Mouse (Mus musculus): ENCODE data around the gene Tmem178b. TPM values are rescaled to one million over a fixed set of nuclear protein-coding genes. Genes with fewer than 3 reads are reported as not detected.

Gene Tmem178b
- total RNA-seq, 4 experiments from 2014 or later, result 199 to 227 (median 211) TPM

DNA sequence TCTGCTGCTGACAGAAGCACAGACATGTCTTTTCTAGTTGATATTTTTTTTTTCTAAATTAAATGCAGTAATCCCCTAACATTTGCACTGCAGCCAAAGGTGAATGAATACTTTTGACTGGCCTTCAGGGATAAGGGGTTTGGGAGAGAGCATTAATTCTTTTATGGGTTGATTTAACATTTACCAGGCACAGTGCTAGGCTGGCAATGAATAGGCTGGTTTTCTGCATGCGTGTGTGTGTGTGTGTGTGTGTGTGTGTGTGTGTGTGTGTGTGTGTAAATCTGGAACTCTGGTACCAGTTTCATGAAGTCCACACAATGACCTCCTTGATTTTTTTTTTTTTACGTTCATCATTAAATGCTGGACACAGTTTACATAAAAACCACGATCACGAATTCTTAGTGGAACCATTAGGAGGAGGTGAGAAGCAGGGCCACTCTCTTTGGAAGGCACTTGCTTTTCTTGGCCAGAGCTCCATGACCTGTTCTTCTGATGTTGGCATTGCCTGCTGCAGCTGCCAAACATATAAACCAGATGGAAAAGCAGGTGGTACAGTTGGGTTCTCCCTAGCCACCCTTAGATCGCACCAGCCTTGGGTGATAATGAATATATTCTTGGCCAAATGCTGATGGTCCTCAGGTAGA lies 203.7 kb downstream of the Tmem178b start:
- DNase-seq (ENCODE audit: low spot score in 2 of 2), result no peak

- no peak for DNase-seq (ENCODE audit: low spot score in 2 of 2)
These were observed 205.3 kb downstream of the Tmem178b start for GRCm38 (mm10) chr6:40078353-40078752.

- no peak for DNase-seq (ENCODE audit: low spot score in 2 of 2)
These were observed 210.7 kb downstream of the Tmem178b start for GRCm38 (mm10) chr6:40083726-40084125.

DNA sequence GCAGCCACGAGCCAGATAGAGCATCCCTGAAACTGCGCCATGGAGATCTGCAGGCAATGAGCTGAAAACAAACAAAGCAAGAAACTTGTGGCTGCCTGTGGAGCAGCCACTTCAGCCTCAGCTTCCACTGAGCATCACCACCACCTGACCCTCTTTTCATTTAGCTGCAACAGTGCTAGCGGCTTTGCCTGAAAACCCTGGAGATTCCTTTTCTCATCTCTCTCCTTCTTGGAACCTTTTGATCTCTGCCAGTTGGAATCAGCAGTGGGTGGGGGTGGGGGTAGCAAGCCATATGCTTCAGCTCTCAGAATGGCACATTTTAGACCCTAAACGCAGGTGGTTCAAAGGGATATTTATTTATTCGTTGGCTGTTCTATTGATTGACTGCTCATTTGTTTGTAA lies 218.2 kb downstream of the Tmem178b start:
- DNase-seq (ENCODE audit: low spot score in 2 of 2), result no peak

DNA sequence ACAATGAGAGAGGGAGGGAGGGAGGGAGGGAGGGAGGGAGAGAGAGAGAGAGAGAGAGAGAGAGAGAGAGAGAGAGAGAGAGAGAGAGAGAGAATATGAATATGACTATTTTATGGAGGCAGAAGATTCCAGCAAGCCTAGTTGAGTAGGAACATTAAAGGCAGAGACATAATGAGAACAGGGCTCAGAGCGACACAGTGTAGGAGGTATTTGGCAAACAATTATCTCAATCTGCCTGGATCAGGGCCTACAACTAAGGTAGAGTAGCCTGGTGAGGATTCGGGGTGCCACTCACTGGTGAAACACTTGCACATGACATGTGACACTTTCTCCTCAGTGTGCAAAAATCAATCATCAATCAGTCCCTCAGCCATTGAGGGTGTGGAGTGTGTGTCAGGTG lies 225.4 kb downstream of the Tmem178b start:
- no peak for DNase-seq (ENCODE audit: low spot score in 2 of 2)

DNA sequence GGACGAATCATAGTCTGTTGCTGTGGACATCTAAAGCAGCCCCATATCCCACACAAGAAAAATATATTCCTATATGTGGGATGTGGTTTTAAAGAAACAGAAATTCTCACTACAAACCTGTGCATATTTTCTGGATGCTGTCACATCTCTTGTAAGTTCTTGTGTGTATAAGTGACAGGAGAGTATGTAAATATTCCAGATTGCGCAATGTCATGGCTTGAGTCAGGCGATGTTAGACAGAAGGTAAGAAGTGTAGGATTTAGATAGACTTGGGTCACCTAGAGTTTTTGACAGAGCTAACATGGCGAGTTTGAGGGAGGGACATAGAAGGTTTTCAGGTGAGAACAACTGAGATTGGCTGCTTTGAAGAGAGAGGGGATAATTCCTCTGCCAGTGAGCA lies 228.7 kb downstream of the Tmem178b start:
- no peak for DNase-seq (ENCODE audit: low spot score in 2 of 2)

GRCm38 (mm10) chr6:40102863-40103262 lies 229.8 kb downstream of the Tmem178b start:
- no peak for DNase-seq (ENCODE audit: low spot score in 2 of 2)

GRCm38 (mm10) chr6:40110029-40110428 lies 237.0 kb downstream of the Tmem178b start:
- DNase-seq (ENCODE audit: low spot score in 2 of 2), result no peak

- DNase-seq (ENCODE audit: low spot score in 2 of 2), result no peak
These were observed 237.7 kb downstream of the Tmem178b start for GRCm38 (mm10) chr6:40110729-40111128.

GRCm38 (mm10) chr6:40112488-40112887 lies 239.4 kb downstream of the Tmem178b start:
- peak in 1 of 2 experiments; percentile 69 for DNase-seq (ENCODE audit: low spot score in 2 of 2)

DNA sequence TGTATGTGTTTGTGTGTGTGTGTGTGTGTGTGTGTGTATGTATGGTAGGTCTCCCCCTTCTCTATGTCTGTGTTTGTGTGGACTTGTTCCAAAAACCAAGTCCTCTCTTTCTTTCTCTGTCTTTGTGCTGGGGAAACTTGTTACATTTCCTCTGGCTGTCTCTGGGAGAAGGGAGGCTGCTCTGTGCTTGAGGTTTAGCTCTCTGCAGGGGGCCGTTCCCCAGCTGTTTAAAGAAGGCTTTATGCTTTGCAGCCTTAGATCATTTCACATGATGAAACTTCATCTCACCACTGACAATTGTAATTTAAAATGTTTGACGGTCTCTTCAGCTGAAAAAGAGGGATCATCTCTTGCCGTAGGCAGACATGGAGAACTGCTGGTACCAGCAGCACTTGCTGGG lies 243.2 kb downstream of the Tmem178b start:
- no peak for DNase-seq (ENCODE audit: low spot score in 2 of 2)

DNA sequence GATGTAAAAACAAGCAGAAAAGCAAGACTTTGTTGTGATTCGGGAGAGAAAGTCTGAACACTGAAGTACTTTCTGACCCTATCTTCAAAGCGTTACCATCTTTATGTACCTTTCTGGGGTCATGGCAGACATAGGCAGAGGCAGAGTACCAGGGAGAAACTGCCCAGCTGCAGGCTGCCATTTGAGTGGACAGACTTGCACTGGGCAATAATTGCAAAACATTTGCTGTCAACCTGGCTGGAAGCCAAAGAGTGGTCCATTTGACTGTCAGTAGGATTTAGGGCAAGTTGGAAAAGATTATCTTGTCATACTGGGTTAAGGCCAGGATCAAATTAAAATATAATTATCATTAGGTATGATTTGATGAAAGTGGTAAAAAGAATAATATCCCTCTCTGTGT lies 247.1 kb downstream of the Tmem178b start:
- DNase-seq (ENCODE audit: low spot score in 2 of 2), result no peak

DNA sequence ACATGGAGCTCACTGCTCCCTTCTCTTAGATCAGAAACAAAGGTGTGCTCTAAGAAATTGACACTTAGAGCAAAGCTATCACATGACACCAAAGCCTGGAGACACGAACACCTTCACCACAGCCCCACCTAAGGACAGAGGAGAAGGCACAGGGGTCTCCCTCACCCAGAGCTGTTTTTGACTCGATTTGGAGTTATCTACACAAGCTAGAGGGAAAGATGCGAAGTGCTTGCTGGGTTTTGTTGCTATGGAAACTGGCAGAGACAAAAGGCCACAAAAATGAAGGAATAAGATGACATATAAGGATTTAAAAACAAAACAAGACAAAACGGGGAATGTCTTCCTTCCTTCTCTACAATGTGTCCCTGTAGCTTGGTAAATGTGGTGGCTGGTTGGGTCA lies 248.4 kb downstream of the Tmem178b start:
- DNase-seq (ENCODE audit: low spot score in 2 of 2), result no peak

DNA sequence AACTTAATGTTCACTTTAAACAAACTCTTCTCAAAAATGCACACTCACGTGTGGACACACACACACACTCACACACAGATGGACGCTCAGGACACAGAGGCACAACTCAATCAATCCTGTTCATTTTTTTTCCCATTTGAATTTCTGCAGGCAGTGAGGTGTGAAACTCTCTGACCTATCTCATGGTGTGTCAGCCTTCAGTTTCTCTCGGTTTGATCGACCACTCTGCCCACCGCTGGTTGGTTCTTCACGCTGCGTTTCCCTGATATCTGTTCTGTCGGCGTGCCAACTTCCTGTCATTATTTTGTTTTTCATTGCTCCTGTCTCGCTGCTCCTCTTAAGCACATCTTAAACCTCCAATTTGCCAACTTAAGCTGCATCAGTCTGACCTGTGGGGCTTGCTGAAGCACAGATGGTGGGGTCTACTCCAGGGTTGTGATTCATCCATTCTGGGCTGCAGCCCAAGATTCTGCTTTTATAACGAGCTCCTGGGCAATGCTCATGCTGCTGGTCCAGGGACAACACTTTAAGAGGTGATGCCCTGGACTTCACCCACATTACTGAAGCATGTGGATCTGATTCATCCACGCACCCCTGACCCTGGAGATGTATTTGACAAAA lies 250.1 kb downstream of the Tmem178b start:
- DNase-seq (ENCODE audit: low spot score in 2 of 2), result peak in 1 of 2 experiments; percentile 47

DNA sequence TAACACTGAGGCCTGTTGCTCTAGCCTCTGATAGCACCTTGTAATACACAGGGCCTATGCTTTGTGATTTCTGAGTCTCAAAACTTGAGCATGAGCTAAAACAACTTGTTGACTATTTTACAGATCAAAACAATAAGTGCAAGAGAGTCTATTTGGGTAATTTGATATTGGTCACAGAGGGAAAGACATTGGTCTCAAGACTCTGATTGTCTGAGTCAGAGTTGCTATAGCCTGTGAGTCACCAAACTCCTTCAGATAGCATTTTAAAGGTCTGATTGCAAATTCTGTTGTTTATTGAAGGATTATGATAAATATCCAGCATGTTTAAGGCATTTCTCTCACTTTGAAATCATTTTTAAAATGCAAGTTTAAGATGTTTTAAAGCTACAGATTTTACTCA lies 250.9 kb downstream of the Tmem178b start:
- no peak for DNase-seq (ENCODE audit: low spot score in 2 of 2)

GRCm38 (mm10) chr6:40128716-40129115 lies 255.6 kb downstream of the Tmem178b start:
- no peak for DNase-seq (ENCODE audit: low spot score in 2 of 2)

DNA sequence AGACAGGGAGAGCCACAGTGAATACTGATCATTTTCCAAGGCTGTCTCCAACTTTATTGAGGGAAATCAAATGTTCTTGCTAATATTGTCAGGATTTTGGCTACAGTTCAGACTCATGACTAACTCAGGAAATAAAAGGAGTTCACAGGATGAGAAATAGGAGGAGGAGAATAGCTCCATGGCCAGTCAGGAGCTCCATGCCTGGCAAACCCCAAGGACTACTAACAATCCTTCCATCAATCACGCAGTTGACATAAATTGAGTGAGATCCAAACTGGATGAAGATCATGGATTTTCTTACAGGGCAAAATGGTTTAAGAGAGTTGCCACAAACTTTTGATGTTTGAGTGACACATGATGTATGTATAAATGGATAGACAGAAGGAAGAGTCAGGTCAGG lies 258.9 kb downstream of the Tmem178b start:
- DNase-seq (ENCODE audit: low spot score in 2 of 2), result no peak

DNA sequence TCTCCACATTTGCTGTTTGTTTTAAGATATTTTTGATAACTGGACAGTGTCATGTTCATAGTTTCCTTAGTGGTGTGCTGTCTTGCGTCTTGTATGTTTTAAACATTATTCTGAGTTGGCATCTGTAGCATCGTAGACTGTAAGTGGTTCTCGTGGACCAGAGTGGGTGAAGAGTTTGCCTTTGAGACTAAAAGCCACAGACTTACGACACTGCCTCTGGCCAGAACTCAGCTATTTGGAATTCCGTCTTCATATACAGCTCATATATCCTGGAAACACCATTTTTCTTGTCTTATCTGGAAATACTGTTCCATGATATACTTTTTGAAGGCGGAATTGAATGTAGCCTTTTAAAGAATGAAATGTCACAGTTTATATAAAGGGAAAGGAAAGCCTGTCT lies 260.4 kb downstream of the Tmem178b start:
- no peak for DNase-seq (ENCODE audit: low spot score in 2 of 2)

- no peak for DNase-seq (ENCODE audit: low spot score in 2 of 2)
These were observed 262.6 kb downstream of the Tmem178b start for GRCm38 (mm10) chr6:40135716-40136115.

- DNase-seq (ENCODE audit: low spot score in 2 of 2), result no peak
These were observed 264.3 kb downstream of the Tmem178b start for GRCm38 (mm10) chr6:40137346-40137745.

DNA sequence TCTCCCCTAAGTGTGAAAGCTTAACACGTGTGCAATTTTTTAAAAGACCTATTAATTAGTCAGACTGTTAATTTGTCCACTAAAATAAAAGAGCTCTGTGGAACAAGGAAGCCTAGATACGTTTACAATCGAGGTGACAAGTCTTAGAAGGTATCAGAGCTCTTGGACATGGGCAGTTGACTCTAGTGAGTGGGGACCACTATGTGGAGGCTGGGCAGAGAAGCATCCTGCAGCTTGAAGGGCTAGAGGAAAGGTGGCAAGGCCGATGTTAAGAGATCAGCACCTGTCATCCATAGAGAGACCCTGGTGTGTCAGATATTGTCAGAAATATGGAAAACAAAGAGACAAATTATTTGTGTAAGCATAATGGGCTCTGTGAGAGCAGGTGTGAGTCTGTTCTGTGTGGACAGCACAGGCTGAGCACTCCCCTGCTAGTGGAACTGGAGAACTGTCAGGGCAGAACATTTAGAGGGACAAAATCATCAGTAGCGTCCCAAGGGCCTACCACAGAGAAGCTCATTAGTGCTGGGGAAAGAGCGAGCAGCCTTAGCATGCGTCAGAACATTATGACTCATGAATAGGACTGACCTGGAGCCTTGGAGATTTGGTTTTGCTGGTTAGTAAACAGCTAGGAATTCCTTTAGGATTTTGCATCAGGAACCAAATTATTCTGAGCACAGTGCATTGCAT lies 264.9 kb downstream of the Tmem178b start:
- DNase-seq (ENCODE audit: low spot score in 2 of 2), result no peak

GRCm38 (mm10) chr6:40142582-40142981 lies 269.5 kb downstream of the Tmem178b start:
- no peak for DNase-seq (ENCODE audit: low spot score in 2 of 2)

- DNase-seq (ENCODE audit: low spot score in 2 of 2), result no peak
These were observed 271.3 kb downstream of the Tmem178b start for GRCm38 (mm10) chr6:40144371-40144770.
